Mouse (Mus musculus) erythroblast, embryonic 14.5 days (primary cell): Measurements from ENCODE around the gene Prr14l. TPM values are rescaled to one million over a fixed set of nuclear protein-coding genes. Genes with fewer than 3 reads are reported as not detected.
"Not testable (repeated sequence)": the region's sequence is repeated elsewhere in the genome, so short reads cannot be mapped to it uniquely, and the experiment has no call there.

Experiments
- H3K27me3 ChIP-seq: 2 replicates; pipeline ENCODE4 v1.6.1; 2012; ENCODE audit warnings: inconsistent platforms; ENCODE audit not compliant: control insufficient read depth
- H3K36me3 ChIP-seq: 2 replicates; pipeline ENCODE4 v1.6.1; 2012; ENCODE audit warnings: mild to moderate bottlenecking, inconsistent platforms; ENCODE audit not compliant: control insufficient read depth
- H3K4me1 ChIP-seq: 2 replicates; pipeline ENCODE4 v1.6.1; 2012; ENCODE audit warnings: inconsistent platforms; ENCODE audit not compliant: control insufficient read depth
- H3K4me3 ChIP-seq: replicated peaks from 2 replicates; pipeline ENCODE3; 2012; ENCODE audit warnings: moderate library complexity, mild to moderate bottlenecking, inconsistent platforms
- H3K9me3 ChIP-seq: 2 replicates; pipeline ENCODE4 v1.6.1; 2012; ENCODE audit warnings: low read length, inconsistent platforms, mixed read lengths; ENCODE audit not compliant: control insufficient read depth
- GATA1 ChIP-seq: IDR thresholded peaks from 2 replicates; pipeline ENCODE4 v1.6.1; 2012; ENCODE audit warnings: low read length, inconsistent platforms, mixed read lengths
- TAL1 ChIP-seq: IDR thresholded peaks from 3 replicates; pipeline ENCODE4 v1.6.1; 2012; ENCODE audit warnings: low read length, inconsistent platforms, mixed read lengths
- polyA plus RNA-seq: library from polyadenylated mRNA; stranded (reverse); fragments of >175 nt; gene quantifications from 2 replicates; pipeline ENCODE4 v1.2.3, GENCODE M21; 2012

Prr14l gene
- polyA plus RNA-seq, 1 experiment: 0.75 TPM

DNA sequence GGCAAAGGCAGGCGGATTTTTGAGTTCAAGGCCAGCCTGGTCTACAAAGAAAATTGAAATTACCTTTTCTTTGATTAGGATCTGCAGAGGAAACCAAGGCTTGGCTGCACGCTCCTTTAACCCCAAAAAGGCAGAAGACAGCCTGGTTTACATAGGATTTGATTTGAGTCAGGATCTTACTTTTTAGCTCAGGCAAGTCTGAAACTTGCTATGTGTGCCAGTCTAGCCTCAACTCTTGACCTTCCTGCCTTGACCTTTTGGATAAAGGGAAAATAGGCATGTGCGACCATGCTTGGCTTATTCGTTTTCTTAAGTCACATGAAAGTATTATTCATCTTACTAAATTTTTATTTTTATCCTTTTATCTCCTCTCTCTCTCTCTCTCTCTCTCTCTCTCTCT is 762 bp upstream of the Prr14l start:
- no peaks in the 10 kb centered on the region for H3K27me3 ChIP-seq
- H3K4me1 ChIP-seq: peaks cover 65% of the 10 kb centered on the region
- H3K36me3 ChIP-seq: peaks cover 20% of the 10 kb centered on the region
- no peak for TF ChIP-seq TAL1
- TF ChIP-seq GATA1: no peak
- peaks cover 2% of the 10 kb centered on the region; the same call in 1 of the 2 replicates for H3K9me3 ChIP-seq
- H3K4me3 ChIP-seq: no peak overlapping the region

DNA sequence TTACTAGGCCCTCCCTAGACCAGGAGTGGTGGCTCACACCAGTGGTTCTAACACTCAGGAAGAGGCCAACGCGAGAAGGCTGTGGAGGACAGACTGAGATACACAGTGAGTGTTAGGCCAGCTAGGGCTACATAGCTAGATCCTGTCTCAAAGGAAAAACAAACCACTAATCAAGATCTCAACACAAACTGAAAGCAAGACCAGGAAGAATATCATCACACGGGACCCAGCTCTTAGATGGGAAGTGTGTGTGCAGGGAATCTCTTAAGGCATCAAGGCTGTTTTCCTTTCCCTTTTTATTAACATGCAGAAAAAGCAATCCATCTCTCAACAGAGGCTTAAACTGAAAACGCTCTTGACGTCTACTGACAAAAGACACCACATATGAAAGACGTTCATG is 2.0 kb downstream of the Prr14l start:
- Histone ChIP-seq H3K27me3 (no peaks in the 10 kb centered on the region), H3K4me1 (peaks cover 64% of the 10 kb centered on the region), H3K36me3 (peaks cover 36% of the 10 kb centered on the region), H3K9me3 (peaks cover 2% of the 10 kb centered on the region; the same call in 1 of the 2 replicates), H3K4me3 (peak overlapping the region; percentile 97)
- TF ChIP-seq GATA1: no peak
- TF ChIP-seq TAL1: no peak

DNA sequence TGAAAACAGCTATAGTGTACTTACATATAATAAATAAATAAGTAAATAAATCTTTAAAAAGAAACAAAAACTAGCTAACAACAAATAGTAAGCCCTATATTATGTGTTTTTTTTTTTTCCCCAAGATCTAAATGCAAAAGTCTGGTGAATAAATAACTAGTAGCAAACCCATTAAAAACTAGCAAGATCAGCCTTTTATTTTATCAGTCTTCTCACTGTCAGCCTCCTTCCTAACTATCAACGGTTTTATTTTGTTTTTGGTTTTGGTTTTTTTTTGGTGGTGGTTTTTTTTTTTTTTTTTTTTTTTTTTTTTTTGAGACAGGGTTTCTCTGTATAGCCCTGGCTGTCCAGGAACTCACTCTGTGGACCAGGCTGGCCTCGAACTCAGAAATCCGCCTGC is 4.5 kb downstream of the Prr14l start:
- peaks cover 59% of the 10 kb centered on the region for H3K36me3 ChIP-seq

DNA sequence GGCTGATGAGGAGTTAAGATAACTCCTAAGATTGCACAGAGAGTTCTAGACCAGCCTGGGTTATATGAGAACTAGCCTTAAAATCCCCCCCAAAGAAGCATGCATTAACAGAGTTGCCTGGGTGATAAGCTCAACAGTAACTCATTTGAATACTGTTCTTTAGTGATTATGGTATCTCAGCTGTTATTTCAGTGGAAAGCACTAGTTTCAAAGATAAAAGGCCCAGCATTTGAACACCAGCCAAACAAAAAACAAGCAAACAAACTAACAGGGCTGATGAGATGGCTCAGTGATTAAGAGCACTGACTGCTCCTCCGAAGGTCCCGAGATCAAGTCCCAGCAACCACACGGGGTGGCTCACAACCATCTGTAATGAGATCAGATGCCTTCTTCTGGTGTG is 4.9 kb downstream of the Prr14l start:
- TF ChIP-seq TAL1 (no peak), GATA1 (no peak)
- H3K4me3 ChIP-seq: no peak overlapping the region
- H3K36me3 ChIP-seq: peaks cover 63% of the 10 kb centered on the region
- peaks cover 49% of the 10 kb centered on the region for H3K4me1 ChIP-seq
- no peaks in the 10 kb centered on the region for H3K27me3 ChIP-seq
- peaks cover 2% of the 10 kb centered on the region; the same call in 1 of the 2 replicates for H3K9me3 ChIP-seq

More for the DNA sequence above, 4.5 kb downstream of the Prr14l start:
- not testable (repeated sequence) for H3K4me3 ChIP-seq, H3K27me3 ChIP-seq, H3K9me3 ChIP-seq
- peaks cover 53% of the 10 kb centered on the region for H3K4me1 ChIP-seq

DNA sequence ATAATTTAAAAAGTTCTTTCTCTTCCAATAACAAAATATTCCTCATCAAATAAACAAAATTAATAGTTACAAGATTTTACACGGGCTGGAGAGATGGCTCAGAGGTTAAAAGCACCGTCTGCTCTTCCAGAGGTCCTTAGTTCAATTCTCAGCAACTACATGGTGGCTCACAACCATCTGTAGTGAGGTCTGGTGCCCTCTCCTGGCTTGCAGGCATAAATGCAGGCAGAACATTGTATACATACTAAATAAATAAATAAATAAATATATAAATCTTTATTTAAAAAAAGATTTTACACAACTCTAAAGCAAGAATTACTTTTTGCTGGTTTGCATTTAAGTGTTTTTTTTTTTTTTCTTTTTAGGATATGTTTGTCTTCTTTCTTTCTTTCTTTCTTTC is 14.0 kb downstream of the Prr14l start:
- Histone ChIP-seq H3K9me3 (no peaks in the 10 kb centered on the region), H3K36me3 (peaks cover 93% of the 10 kb centered on the region), H3K4me3 (no peak overlapping the region), H3K27me3 (no peaks in the 10 kb centered on the region), H3K4me1 (no peaks in the 10 kb centered on the region; the same call in 1 of the 2 replicates)
- no peak for TF ChIP-seq TAL1
- no peak for TF ChIP-seq GATA1

DNA sequence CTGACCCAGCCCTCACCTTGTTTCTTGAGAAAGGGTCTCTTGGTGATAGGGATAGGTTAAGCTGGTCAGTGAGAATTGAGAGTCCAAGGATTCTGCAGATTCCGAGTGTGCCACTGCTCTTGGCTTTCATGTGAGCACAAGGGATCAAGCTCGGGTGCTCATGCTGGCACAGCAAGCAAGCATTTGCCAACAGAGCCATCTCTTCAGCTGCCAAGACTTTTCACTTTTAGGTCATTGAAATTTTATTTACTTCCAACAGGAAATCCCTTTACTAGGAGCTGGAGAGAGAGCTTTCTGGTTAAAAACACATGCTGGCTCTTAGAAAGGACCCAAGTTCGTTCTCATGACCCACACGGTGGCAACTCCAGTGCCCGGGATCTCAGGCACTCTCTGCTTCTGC is 17.1 kb downstream of the Prr14l start:
- H3K27me3 ChIP-seq: no peaks in the 10 kb centered on the region

DNA sequence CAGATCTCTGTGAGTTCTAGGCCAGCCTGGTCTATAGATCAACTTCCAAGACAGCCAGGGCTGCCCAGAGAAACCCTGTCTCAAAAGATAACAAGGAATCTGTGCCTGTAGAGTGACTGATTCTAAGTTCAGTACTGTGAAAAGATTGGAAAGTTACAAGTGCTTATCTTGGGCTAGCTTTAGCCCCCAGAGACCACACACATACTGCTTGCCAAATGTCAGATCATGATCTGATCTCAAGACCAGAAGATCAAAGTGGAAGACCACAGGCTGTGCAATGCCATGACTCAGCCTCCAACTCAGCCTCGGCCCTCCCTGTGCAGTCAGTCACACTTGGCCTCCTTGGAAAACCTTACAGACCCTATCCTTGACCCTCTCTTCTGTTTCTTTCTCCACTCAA is 19.6 kb downstream of the Prr14l start:
- Histone ChIP-seq H3K9me3 (no peaks in the 10 kb centered on the region), H3K27me3 (no peaks in the 10 kb centered on the region), H3K36me3 (peaks cover 94% of the 10 kb centered on the region), H3K4me1 (no peaks in the 10 kb centered on the region; the same call in 1 of the 2 replicates), H3K4me3 (no peak overlapping the region)
- TF ChIP-seq GATA1: no peak
- TF ChIP-seq TAL1: no peak

More for the DNA sequence above, 17.1 kb downstream of the Prr14l start:
- H3K36me3 ChIP-seq: peaks cover 91% of the 10 kb centered on the region
- H3K4me3 ChIP-seq: no peak overlapping the region
- no peaks in the 10 kb centered on the region for H3K9me3 ChIP-seq
- TF ChIP-seq GATA1 (no peak), TAL1 (no peak)
- no peaks in the 10 kb centered on the region; the same call in 1 of the 2 replicates for H3K4me1 ChIP-seq

DNA sequence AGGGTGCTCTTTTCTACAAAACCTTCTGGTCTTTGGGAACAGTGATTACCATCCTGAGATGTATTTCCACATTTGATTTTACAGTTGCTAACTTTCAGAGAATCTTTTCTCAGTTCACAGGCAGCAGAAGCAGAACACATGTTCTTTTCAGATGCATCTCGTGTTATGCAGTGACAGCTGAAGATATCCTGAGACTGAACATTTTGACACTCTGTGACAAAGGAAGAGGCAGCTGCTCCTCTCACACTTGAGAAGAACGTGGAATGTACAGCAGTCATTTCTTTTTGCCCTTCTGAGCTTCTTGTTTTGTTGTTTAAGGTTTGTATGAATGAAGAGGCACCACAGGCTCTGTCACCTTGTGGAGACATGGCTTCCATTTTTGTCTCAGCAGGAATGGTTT is 24.0 kb downstream of the Prr14l start:
- peaks cover 95% of the 10 kb centered on the region for H3K36me3 ChIP-seq
- H3K27me3 ChIP-seq: no peaks in the 10 kb centered on the region
- no peaks in the 10 kb centered on the region for H3K9me3 ChIP-seq
- TF ChIP-seq TAL1 (no peak), GATA1 (no peak)
- H3K4me3 ChIP-seq: no peak overlapping the region
- H3K4me1 ChIP-seq: no peaks in the 10 kb centered on the region; the same call in 1 of the 2 replicates

DNA sequence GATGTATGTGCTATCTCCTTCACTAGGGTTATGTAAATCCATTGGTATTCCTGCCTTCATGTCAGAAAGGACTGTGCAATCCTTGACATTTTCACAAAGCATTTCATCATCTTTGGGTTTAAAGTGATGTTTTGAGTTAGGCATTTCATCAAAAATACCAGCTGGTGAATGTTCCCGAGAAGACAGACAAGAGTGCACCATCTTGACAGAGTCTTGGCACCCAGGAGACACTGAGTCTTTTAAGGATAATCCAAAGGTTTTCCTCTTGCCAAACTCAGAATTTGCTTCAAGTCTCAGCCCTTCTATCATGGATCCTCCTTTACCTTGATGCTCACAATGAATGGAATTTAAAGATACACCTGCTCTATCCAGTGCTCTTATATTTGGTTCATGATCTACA is 25.3 kb downstream of the Prr14l start:
- not testable (repeated sequence) for H3K4me1 ChIP-seq

DNA sequence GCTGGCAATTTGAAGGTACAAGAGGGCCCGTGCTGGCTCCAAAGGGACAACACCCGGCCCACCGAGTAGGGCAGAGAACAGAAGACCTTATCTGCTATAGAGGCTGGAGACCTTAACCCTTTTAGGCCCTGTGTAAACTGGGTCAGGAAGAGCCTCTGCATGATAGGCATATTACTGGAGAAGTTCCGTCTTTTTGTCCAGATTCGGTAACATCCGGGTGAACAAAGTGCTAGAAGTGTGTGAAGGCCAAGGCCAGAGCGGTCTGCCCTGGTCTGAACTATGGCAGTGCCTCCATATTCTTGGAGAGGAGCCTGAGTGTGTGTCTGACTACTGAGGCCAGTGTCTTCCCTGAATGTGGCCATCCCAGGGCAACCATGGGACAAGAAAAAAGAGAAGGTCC is 27.0 kb downstream of the Prr14l start, which contains the start of gene Gm20671:
TSS of gene Gm20671 (minus strand) at position 101 of the 400 bp plus-strand sequence.
- no peak within 1 kb of the TSS for H3K4me3 ChIP-seq
- H3K9me3 ChIP-seq: no peaks in the 10 kb centered on the region
- no peaks in the 10 kb centered on the region for H3K27me3 ChIP-seq
- no peaks in the 10 kb centered on the region for H3K4me1 ChIP-seq
- peaks cover 83% of the 10 kb centered on the region for H3K36me3 ChIP-seq
- TF ChIP-seq GATA1 (no peak), TAL1 (no peak)

More for the DNA sequence above, 25.3 kb downstream of the Prr14l start:
- peaks cover 84% of the 10 kb centered on the region for H3K36me3 ChIP-seq
- not testable (repeated sequence) for H3K27me3 ChIP-seq, H3K4me3 ChIP-seq, H3K9me3 ChIP-seq
